Mouse (Mus musculus) heart, embryonic 13.5 days (tissue): ENCODE measurements at regions not wholly inside any gene's neighbourhood (a gene's known extent, or its start where the extent isn't known, plus 50 kb on each side); places are given as distances from the start of the nearest gene placed in this dataset.

Experiments
- ATAC-seq: fragments of 200-750 bp; cut with Nextera tagmentation; 2 replicates; pipeline ENCODE4 v1.8.0; 2017; ENCODE audit warnings: moderate TSS enrichment; ENCODE audit not compliant: insufficient number of reproducible peaks, low FRiP score, low TSS enrichment; ENCODE audit errors: extremely low read depth
- H3K27ac ChIP-seq: fragments of 300-500 bp; sonication (generic); replicated peaks from 2 replicates; pipeline ENCODE4 v1.5.1; 2015; ENCODE audit warnings: moderate library complexity, mild to moderate bottlenecking, inconsistent platforms
- H3K27me3 ChIP-seq: fragments of 300-500 bp; sonication (generic); replicated peaks from 2 replicates; pipeline ENCODE4 v1.6.1; 2015; ENCODE audit warnings: mild to moderate bottlenecking, inconsistent platforms
- H3K36me3 ChIP-seq: fragments of 300-500 bp; sonication (generic); 2 replicates; pipeline ENCODE4 v1.6.1; 2015; ENCODE audit warnings: mild to moderate bottlenecking, inconsistent platforms
- H3K4me1 ChIP-seq: fragments of 300-500 bp; sonication (generic); 2 replicates; pipeline ENCODE4 v1.6.1; 2015; ENCODE audit warnings: inconsistent platforms
- H3K4me2 ChIP-seq: fragments of 300-500 bp; sonication (generic); 2 replicates; pipeline ENCODE4 v1.6.1; 2015; ENCODE audit warnings: inconsistent platforms, mild to moderate bottlenecking, moderate library complexity
- H3K4me3 ChIP-seq: fragments of 300-500 bp; sonication (generic); 2 replicates; pipeline ENCODE4 v1.5.1; 2015; ENCODE audit warnings: moderate library complexity, mild to moderate bottlenecking, inconsistent platforms
- H3K9ac ChIP-seq: fragments of 300-500 bp; sonication (generic); 2 replicates; pipeline ENCODE4 v1.6.1; 2015; ENCODE audit warnings: inconsistent platforms, mild to moderate bottlenecking, moderate library complexity
- H3K9me3 ChIP-seq: fragments of 300-500 bp; sonication (generic); 2 replicates; pipeline ENCODE4 v1.6.1; 2016; ENCODE audit warnings: inconsistent platforms
- WGBS: fragments of 180-500 bp; shearing (Covaris S2); methylation state at CpG from one replicate; pipeline ENCODE4 v1.1.7; 2015; ENCODE audit warnings: mixed read lengths; 5-methylcytosine and 5-hydroxymethylcytosine counted together

DNA sequence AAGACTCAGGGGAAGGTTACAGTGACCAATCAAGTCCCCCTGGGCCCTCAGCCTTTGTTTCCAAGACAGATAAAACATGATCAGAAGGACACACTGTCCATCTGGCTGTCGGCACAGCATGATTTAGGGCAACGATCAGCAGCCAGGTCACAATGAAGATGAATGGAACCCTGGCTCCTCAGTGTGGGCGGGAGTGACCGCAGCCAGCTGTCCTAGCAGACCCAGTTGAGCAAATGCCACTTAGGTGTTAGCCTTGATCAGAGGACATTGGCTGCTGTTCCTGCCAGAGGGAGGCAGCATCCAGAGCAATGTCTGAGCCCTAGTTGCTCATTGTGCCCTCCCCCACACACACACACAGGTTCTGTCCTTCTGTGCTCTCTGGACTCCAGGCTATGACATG is 197.3 kb downstream of the Cryba4 start:
- WGBS: 61% methylated on average over 4 of the region's 4 CpGs
- ATAC-seq: no peak
- Histone ChIP-seq H3K9ac (no peak overlapping the region), H3K4me1 (no peaks in the 10 kb centered on the region), H3K36me3 (no peaks in the 10 kb centered on the region), H3K27ac (no peak overlapping the region), H3K9me3 (peaks cover 8% of the 10 kb centered on the region; the same call in 1 of the 2 replicates), H3K4me2 (no peak overlapping the region), H3K4me3 (no peak overlapping the region), H3K27me3 (peaks cover 36% of the 10 kb centered on the region)

DNA sequence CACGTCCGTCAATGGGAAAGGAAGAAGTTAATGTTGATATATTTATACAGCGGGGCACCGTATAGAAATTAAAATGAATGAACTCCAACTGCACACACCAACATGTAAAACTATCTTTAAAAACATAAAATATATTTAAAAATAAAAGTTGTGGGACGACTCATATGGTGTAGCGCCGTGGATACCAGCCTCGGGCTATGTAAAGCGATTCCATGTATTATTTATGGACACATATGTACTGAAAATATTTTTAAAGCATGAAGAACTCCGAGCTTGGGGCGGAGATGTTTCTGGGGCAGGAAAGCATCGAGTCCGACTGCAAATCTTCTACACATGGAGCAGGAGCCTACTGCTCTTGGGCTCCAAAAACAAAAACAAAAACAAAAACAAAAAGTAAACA is 182.4 kb downstream of the Cryba4 start:
- Histone ChIP-seq H3K4me2 (no peak overlapping the region), H3K27me3 (peaks cover 8% of the 10 kb centered on the region), H3K36me3 (no peaks in the 10 kb centered on the region), H3K4me1 (no peaks in the 10 kb centered on the region), H3K4me3 (no peak overlapping the region), H3K9me3 (no peaks in the 10 kb centered on the region), H3K27ac (no peak overlapping the region), H3K9ac (no peak overlapping the region)
- no peak for ATAC-seq
- 83% methylated on average over 13 of the region's 13 CpGs for WGBS

DNA sequence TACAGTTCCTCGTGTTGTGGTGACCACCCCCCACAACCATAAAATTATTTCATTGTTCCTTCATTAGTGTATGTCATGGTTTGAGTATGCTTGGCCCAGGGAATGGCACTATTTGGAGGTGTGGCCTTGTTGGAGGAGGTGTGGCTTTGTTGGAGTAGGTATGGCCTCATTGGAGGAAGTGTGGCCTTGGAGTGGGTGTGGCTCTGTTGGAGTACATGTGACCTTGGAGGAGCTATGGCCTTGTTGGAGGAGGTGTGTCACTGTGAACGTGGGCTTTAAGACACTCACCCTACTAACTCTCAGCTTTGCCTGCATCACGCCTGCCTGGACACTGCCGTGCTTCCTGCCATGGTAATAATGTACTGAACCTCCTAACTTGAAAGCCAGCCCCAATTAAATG is 179.9 kb downstream of the Cryba4 start:
- no peak for ATAC-seq
- no peaks in the 10 kb centered on the region for H3K36me3 ChIP-seq
- no peaks in the 10 kb centered on the region for H3K9me3 ChIP-seq
- no peak overlapping the region for H3K4me2 ChIP-seq
- H3K27ac ChIP-seq: no peak overlapping the region
- WGBS: 67% methylated on average over 4 of the region's 4 CpGs
- H3K4me3 ChIP-seq: no peak overlapping the region
- H3K4me1 ChIP-seq: no peaks in the 10 kb centered on the region
- H3K27me3 ChIP-seq: no peaks in the 10 kb centered on the region
- H3K9ac ChIP-seq: no peak overlapping the region

DNA sequence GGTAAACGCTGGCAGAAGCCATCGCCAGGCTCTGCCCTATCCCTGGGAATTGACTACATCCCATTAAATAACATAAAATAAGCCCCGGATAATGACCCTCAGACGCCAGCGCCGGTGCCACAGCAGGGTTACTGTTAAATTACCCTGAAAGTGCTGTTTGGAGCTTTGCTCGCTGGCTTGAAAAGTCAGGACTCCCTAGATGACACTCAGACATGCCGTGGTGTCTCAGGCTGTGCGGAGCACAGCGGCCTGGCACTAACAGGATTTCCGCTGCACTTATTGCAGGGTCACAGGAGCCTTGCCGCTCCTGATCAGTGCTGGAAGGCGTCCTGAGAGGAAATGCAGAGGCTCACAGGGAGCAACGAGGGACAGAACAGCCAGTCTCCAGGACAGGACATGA is 175.2 kb downstream of the Cryba4 start:
- ATAC-seq: no peak
- no peak overlapping the region for H3K4me3 ChIP-seq
- H3K4me1 ChIP-seq: no peaks in the 10 kb centered on the region
- H3K27me3 ChIP-seq: peaks cover 5% of the 10 kb centered on the region; the same call in 1 of the 2 replicates
- no peak overlapping the region for H3K27ac ChIP-seq
- H3K9ac ChIP-seq: no peak overlapping the region
- 0 out of 2 replicates have a peak, but pooled peaks cover 9% of the 10 kb centered on the region for H3K9me3 ChIP-seq
- 60% methylated on average over 14 of the region's 14 CpGs for WGBS
- no peak overlapping the region for H3K4me2 ChIP-seq
- no peaks in the 10 kb centered on the region for H3K36me3 ChIP-seq

DNA sequence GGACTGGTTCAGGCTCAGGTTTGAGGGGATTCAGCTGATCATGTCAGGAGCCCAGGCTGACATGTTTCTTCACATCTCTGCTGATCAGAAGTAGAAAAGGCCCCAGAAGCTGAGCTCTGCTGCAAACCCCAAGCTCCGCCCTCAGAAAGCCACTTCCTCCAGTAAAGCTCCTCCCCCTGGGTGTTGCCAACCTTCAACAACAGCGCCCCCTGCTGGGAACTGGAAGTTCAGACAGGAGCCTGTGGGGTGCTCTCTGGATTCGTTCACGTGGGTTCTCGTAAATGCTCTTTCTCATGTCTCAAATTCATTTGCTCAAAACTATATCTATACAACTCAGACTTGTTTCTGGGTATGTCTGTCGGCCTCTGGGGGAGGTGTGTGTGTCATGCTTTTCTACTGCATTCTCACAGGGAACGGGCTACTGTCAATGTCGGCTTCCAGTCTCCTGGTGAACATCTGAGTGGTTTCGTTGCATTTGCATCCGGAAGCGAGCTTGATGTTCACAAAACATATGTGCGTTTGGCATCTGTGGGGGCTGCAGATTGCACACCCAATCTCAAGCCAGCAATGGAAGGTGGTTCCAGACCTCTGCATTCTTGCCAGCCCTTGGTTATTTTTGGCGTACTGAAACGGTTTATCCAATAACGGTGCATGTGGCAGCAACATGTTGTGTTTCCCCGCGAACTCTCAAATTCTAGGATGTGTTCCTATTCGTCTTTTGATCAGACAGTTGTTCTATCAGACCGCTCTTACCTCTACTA is 174.3 kb downstream of the Cryba4 start:
- ATAC-seq: no peak
- H3K27me3 ChIP-seq: peaks cover 12% of the 10 kb centered on the region; the same call in 1 of the 2 replicates
- 0 out of 2 replicates have a peak, but pooled peaks cover 9% of the 10 kb centered on the region for H3K9me3 ChIP-seq
- WGBS: 72% methylated on average over 19 of the region's 19 CpGs
- no peak overlapping the region for H3K4me3 ChIP-seq
- no peaks in the 10 kb centered on the region for H3K36me3 ChIP-seq
- no peaks in the 10 kb centered on the region for H3K4me1 ChIP-seq
- H3K27ac ChIP-seq: no peak overlapping the region
- no peak overlapping the region for H3K9ac ChIP-seq
- H3K4me2 ChIP-seq: no peak overlapping the region

DNA sequence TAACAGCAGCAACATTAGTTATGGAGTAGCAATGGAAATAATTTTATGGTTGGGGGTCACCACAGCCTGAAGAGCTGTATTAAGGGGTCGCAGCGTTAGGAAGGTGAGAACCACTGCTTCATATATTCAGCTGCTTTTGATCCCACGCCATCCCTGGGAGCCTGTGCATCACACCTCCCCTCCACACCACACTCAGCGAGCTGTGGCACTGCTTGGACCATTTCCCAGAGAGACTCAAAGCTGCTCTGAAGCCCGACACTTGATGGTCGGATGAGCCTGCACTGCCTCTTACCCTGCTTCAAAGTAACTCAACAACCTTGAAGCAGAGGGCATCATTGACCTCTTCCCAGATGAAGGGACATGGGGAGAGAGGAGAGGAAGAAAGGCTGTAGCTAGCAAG is 171.3 kb downstream of the Cryba4 start:
- Histone ChIP-seq H3K36me3 (no peaks in the 10 kb centered on the region), H3K4me2 (no peak overlapping the region), H3K27me3 (peaks cover 12% of the 10 kb centered on the region; the same call in 1 of the 2 replicates), H3K27ac (no peak overlapping the region), H3K4me1 (no peaks in the 10 kb centered on the region), H3K9me3 (0 out of 2 replicates have a peak, but pooled peaks cover 9% of the 10 kb centered on the region), H3K9ac (no peak overlapping the region), H3K4me3 (no peak overlapping the region)
- no peak for ATAC-seq
- 54% methylated on average over 6 of the region's 6 CpGs for WGBS

DNA sequence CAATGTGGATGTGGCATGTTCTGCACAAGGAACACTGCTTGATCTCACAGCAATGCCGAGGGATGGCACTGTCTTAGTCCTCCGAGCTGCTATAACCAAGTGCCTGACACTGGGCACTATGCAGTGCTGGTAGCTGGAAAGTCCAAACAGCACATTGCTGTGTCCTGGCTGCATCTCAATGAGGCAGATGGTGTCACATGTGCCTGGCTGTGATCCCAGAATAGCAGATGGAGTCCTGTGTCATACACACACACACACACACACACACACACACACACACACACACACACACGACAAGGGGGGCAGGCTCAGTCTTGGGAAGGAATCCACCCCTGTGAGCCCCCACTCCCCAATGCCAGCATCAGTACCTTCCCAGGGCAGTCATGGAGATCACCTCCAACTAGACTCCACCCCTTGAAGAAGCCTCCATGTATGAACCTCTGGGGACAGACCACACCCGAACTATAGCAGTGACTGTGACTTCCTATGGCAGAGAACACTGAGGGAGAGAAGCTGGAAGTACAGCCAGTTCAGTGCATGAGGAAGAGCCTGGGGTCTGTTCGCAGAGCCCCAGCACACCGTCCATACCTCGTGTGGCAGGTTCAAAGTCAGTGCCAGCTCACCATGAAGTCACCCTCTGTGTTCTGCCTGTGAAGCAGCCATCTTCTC is 160.3 kb downstream of the Cryba4 start:
- WGBS: 65% methylated on average over 7 of the region's 7 CpGs
- Histone ChIP-seq H3K4me2 (no peak overlapping the region), H3K27me3 (peaks cover 40% of the 10 kb centered on the region), H3K9me3 (peaks cover 7% of the 10 kb centered on the region; the same call in 1 of the 2 replicates), H3K36me3 (no peaks in the 10 kb centered on the region), H3K4me3 (no peak overlapping the region), H3K9ac (no peak overlapping the region), H3K4me1 (no peaks in the 10 kb centered on the region), H3K27ac (no peak overlapping the region)
- ATAC-seq: no peak

DNA sequence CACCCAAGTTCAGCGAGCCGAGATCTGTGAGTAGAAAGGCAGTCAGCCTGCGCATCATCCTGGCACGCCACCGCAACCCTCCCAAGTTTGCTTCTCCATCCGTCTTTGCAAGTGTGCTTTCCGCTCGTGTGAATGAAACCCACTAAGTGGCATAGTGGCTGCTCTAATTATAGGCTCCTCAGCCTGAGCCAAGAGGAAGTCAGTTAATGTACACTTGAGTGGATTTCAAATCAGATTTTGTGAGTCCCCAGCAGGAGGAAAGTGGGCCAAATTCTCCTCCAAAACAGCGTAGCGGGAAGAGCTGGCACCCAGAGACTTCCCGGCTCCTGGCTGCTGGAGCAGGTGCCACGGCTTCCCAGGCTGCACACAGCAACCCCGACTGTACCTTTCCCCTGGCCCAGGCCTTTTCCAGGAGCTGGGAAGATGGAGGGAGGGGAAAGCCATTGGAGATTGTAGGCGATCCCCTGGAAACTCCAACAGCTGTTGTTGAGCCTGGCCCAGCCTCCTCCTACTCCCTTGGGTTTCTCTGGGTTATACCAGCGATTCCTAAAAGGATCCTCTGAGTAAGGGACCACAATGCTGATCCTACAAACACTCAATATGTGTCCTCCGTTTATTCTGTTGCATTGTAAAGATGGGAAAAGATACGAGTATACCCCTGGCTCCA is 158.3 kb downstream of the Cryba4 start:
- H3K4me3 ChIP-seq: no peak overlapping the region
- H3K36me3 ChIP-seq: no peaks in the 10 kb centered on the region
- 73% methylated on average over 17 of the region's 17 CpGs for WGBS
- H3K27me3 ChIP-seq: peaks cover 46% of the 10 kb centered on the region
- no peak overlapping the region for H3K27ac ChIP-seq
- H3K4me1 ChIP-seq: no peaks in the 10 kb centered on the region
- H3K4me2 ChIP-seq: no peak overlapping the region
- H3K9ac ChIP-seq: no peak overlapping the region
- ATAC-seq: no peak
- peaks cover 7% of the 10 kb centered on the region; the same call in 1 of the 2 replicates for H3K9me3 ChIP-seq

DNA sequence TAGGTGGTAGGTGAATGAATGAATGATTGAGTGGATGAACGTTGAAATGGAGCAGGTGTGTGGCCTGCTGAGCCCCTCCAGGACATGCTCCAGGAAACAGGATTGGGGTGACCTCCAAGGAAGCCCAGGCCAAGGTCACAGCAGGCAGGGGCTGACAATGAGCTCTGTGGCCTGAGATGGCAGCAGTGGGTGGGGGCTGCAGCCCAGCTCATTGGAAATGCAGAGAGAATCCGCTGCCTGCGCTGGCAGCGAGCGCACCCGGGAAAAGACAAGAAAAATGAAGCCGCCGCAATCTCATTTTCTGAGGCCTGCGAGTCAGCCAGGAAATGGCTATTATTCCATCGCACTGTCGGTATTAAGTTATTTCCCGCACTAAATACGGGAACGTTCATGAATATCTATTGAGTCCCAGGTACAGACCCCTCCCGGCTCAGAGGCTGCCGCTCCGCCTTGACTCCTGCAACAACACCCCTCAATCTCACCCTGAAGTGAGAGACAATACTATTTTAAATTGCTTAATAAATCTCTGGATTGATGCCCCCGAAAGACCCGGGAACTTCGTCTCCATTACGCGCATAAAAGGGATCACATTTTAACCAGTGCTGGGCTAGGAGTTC is 153.7 kb downstream of the Cryba4 start:
- H3K4me2 ChIP-seq: no peak overlapping the region
- H3K4me3 ChIP-seq: no peak overlapping the region
- H3K27ac ChIP-seq: no peak overlapping the region
- 62% methylated on average over 22 of the region's 22 CpGs for whole genome bisulfite sequencing
- H3K9ac ChIP-seq: no peak overlapping the region
- peaks cover 7% of the 10 kb centered on the region; the same call in 1 of the 2 replicates for H3K9me3 ChIP-seq
- H3K27me3 ChIP-seq: peaks cover 45% of the 10 kb centered on the region
- no peaks in the 10 kb centered on the region for H3K36me3 ChIP-seq
- H3K4me1 ChIP-seq: no peaks in the 10 kb centered on the region
- no peak for ATAC-seq

DNA sequence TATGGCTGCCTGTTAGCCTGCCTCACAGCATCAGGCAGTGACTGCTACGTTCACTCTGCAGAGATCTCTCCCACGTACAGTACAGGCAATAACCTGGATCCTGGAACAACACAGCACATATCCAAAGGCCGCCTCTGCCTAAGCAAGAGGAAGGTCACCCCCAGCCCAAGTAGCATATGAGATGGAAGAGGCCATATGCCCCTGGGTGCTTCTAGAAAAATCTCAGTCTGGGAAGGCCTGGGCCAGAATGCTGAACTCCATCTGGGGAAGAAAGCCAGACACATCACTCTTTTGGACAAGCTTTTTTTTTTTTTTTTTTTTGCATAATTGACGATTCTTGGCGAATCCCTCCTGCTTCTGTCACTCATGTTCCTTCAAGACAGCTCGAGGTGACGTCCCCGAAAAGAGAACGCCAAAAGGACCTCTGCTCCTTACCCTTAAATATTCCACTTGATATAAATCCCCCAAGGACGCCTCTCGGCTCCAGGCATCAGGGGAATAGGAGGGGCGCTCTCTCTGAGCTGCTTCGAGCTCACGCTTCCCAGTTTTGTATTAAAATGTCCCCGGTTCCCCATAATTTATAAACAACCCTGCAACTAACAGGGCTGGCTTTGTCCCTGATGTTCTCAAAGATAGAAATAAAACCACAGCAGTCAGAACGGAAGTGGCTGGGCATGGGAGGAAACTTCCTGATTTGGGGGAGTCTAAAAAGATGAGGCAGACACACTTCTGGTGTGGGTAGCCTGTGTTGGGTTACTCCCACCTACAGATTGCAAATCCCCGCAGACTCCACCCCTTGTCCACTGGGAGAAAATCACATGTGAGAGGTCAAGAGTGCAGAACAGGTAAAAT is 150.4 kb downstream of the Cryba4 start:
- peaks cover 30% of the 10 kb centered on the region for H3K27me3 ChIP-seq
- no peak overlapping the region for H3K27ac ChIP-seq
- H3K9me3 ChIP-seq: no peaks in the 10 kb centered on the region
- H3K36me3 ChIP-seq: no peaks in the 10 kb centered on the region
- no peak overlapping the region for H3K4me3 ChIP-seq
- ATAC-seq: no peak
- H3K4me2 ChIP-seq: no peak overlapping the region
- H3K4me1 ChIP-seq: no peaks in the 10 kb centered on the region
- 69% methylated on average over 17 of the region's 17 CpGs for WGBS
- H3K9ac ChIP-seq: no peak overlapping the region
